Mouse (Mus musculus) urinary bladder, adult 2 months (tissue): ENCODE results near the gene Mast2. TPM values are rescaled to one million over a fixed set of nuclear protein-coding genes. Genes with fewer than 3 reads are reported as not detected.

Source experiments
- polyA plus RNA-seq: library from polyadenylated mRNA; depleted of rRNA; stranded (reverse); fragments of >200 nt; gene quantifications from 2 replicates; pipeline ENCODE4 v1.2.3, GENCODE M21; 2012; rRNA removed

Mast2 gene
- polyA plus RNA-seq, 1 experiment: 23.6 TPM

Other genes starting within 250 kb of the Mast2 start
- 17.8 and 18.0 TPM in 2 replicates for gene Pik3r3, start 242.6 kb downstream of the Mast2 start, polyA plus RNA-seq
- 6.9 and 7.1 TPM in 2 replicates for gene Ipp, start 43.4 kb upstream of the Mast2 start, polyA plus RNA-seq
- 9.0 and 10.6 TPM in 2 replicates for gene Tmem69, start 91.8 kb upstream of the Mast2 start, polyA plus RNA-seq
- 54.1 and 56.4 TPM in 2 replicates for gene Gpbp1l1, start 93.5 kb upstream of the Mast2 start, polyA plus RNA-seq
- 17.2 and 22.3 TPM in 2 replicates for gene Ccdc17, start 132.5 kb upstream of the Mast2 start, polyA plus RNA-seq
- gene Nasp, start 163.8 kb upstream of the Mast2 start, polyA plus RNA-seq: 10.2 and 11.7 TPM in 2 replicates
- gene Akr1a1, start 187.5 kb upstream of the Mast2 start, polyA plus RNA-seq: 520 and 554 TPM in 2 replicates
- gene Prdx1, start 221.4 kb upstream of the Mast2 start, polyA plus RNA-seq: 456 and 471 TPM in 2 replicates
- gene Mmachc, start 244.2 kb upstream of the Mast2 start, polyA plus RNA-seq: 16.8 and 18.0 TPM in 2 replicates
- gene Ccdc163, start 244.3 kb upstream of the Mast2 start, polyA plus RNA-seq: 41.4 and 63.0 TPM in 2 replicates